Mouse (Mus musculus): ENCODE data around the gene Fuom. TPM values are rescaled to one million over a fixed set of nuclear protein-coding genes. Genes with fewer than 3 reads are reported as not detected.
"Not testable (repeated sequence)": the region's sequence is repeated elsewhere in the genome, so short reads cannot be mapped to it uniquely, and the experiment has no call there.

Fuom gene
- polyA plus RNA-seq (2016; fragmentation: Nextera tagmentation; extraction: Ambion mirVana): 11.5 and 12.1 TPM in 2 replicates

- 2% methylated on average over 30 of the region's 30 CpGs for WGBS
- Histone ChIP-seq H3K4me1 (peaks cover 19% of the 10 kb centered on the region), H3K36me3 (replicated peaks) (peaks cover 23% of the 10 kb centered on the region), H3K4me3 (peak within 1 kb of the TSS; percentile 58), H3K9me3 (no peaks in the 10 kb centered on the region), H3K27ac (peak within 1 kb of the TSS; percentile 70), H3K27me3 (ENCODE audit: poor library complexity, severe bottlenecking) (peaks cover 25% of the 10 kb centered on the region)
- DNase-seq (ENCODE audit: extremely low spot score, low spot score): peak; percentile 75
Observed at GRCm38 (mm10) chr7:140101993-140102860, at the start of gene Fuom. Fuom (minus strand) TSS chr7:140102441.

- 88% methylated on average over 4 of the region's 4 CpGs for WGBS
- H3K4me1 ChIP-seq: no peaks in the 10 kb centered on the region
- H3K4me3 ChIP-seq: no peak overlapping the region
- DNase-seq (ENCODE audit: extremely low spot score, low spot score): no peak
- H3K9me3 ChIP-seq: no peaks in the 10 kb centered on the region
- H3K27ac ChIP-seq: no peak overlapping the region
- H3K36me3 ChIP-seq (replicated peaks): peaks cover 9% of the 10 kb centered on the region
- H3K27me3 ChIP-seq (ENCODE audit: poor library complexity, severe bottlenecking): no peaks in the 10 kb centered on the region
Observed at GRCm38 (mm10) chr7:140144550-140144949, 42.3 kb upstream of the Fuom start.

- H3K27ac ChIP-seq: no peak overlapping the region
Observed at GRCm38 (mm10) chr7:140141350-140141749, 39.1 kb upstream of the Fuom start.

GRCm38 (mm10) chr7:140138021-140138310, 35.7 kb upstream of the Fuom start:
- peak overlapping the region; percentile 92 for H3K4me3 ChIP-seq
- H3K27me3 ChIP-seq (ENCODE audit: poor library complexity, severe bottlenecking): no peaks in the 10 kb centered on the region
- 2% methylated on average over 8 of the region's 8 CpGs for WGBS
- peaks cover 9% of the 10 kb centered on the region for H3K4me1 ChIP-seq
- peak overlapping the region; percentile 93 for H3K27ac ChIP-seq
- no peak for DNase-seq (ENCODE audit: extremely low spot score, low spot score)
- H3K36me3 ChIP-seq (replicated peaks): 0 out of 2 replicates have a peak, but pooled peaks cover 2% of the 10 kb centered on the region
- no peaks in the 10 kb centered on the region for H3K9me3 ChIP-seq

More at GRCm38 (mm10) chr7:140141350-140141749, 39.1 kb upstream of the Fuom start:
- 8% methylated on average over 14 of the region's 14 CpGs for WGBS
- Histone ChIP-seq H3K36me3 (replicated peaks) (peaks cover 2% of the 10 kb centered on the region; the same call in 1 of the 2 replicates), H3K9me3 (no peaks in the 10 kb centered on the region), H3K4me1 (peaks cover 9% of the 10 kb centered on the region), H3K4me3 (no peak overlapping the region), H3K27me3 (ENCODE audit: poor library complexity, severe bottlenecking) (no peaks in the 10 kb centered on the region)
- DNase-seq (ENCODE audit: extremely low spot score, low spot score): peak; percentile 46

GRCm38 (mm10) chr7:140137135-140138020, 35.1 kb upstream of the Fuom start, which contains the start of gene Mtg1:
Mtg1 (plus strand) TSS chr7:140137564.
- 2% methylated on average over 39 of the region's 39 CpGs for WGBS
- Histone ChIP-seq H3K9me3 (no peaks in the 10 kb centered on the region), H3K27ac (peak within 1 kb of the TSS; percentile 93), H3K4me1 (peaks cover 9% of the 10 kb centered on the region), H3K36me3 (replicated peaks) (0 out of 2 replicates have a peak, but pooled peaks cover 2% of the 10 kb centered on the region), H3K4me3 (peak within 1 kb of the TSS; percentile 92), H3K27me3 (ENCODE audit: poor library complexity, severe bottlenecking) (no peaks in the 10 kb centered on the region)
- peak; percentile 94 for DNase-seq (ENCODE audit: extremely low spot score, low spot score)

- Histone ChIP-seq H3K27me3 (ENCODE audit: poor library complexity, severe bottlenecking) (no peaks in the 10 kb centered on the region), H3K4me1 (peaks cover 9% of the 10 kb centered on the region), H3K27ac (no peak overlapping the region), H3K4me3 (no peak overlapping the region), H3K9me3 (no peaks in the 10 kb centered on the region), H3K36me3 (replicated peaks) (peaks cover 10% of the 10 kb centered on the region)
- DNase-seq (ENCODE audit: extremely low spot score, low spot score): no peak
- WGBS: 90% methylated on average over 5 of the region's 5 CpGs
Observed at GRCm38 (mm10) chr7:140135106-140135770, 33.0 kb upstream of the Fuom start.

GRCm38 (mm10) chr7:140134033-140134432, 31.8 kb upstream of the Fuom start:
- not testable (repeated sequence) for H3K4me3 ChIP-seq; H3K4me1 ChIP-seq; H3K27me3 ChIP-seq (ENCODE audit: poor library complexity, severe bottlenecking); DNase-seq (ENCODE audit: extremely low spot score, low spot score); H3K27ac ChIP-seq; H3K9me3 ChIP-seq
- 94% methylated on average over 7 of the region's 7 CpGs for WGBS
- peaks cover 20% of the 10 kb centered on the region for H3K36me3 ChIP-seq (replicated peaks)

- not testable (repeated sequence) for H3K27me3 ChIP-seq (ENCODE audit: poor library complexity, severe bottlenecking); H3K4me1 ChIP-seq; H3K27ac ChIP-seq; H3K9me3 ChIP-seq; DNase-seq (ENCODE audit: extremely low spot score, low spot score); H3K4me3 ChIP-seq
- H3K36me3 ChIP-seq (replicated peaks): peaks cover 20% of the 10 kb centered on the region
- 95% methylated on average over 7 of the region's 7 CpGs for WGBS
Observed at GRCm38 (mm10) chr7:140132184-140132583, 29.9 kb upstream of the Fuom start.

- Histone ChIP-seq H3K27me3 (ENCODE audit: poor library complexity, severe bottlenecking) (peaks cover 9% of the 10 kb centered on the region; the same call in 1 of the 2 replicates), H3K27ac (no peak overlapping the region), H3K9me3 (no peaks in the 10 kb centered on the region), H3K4me1 (peaks cover 20% of the 10 kb centered on the region), H3K36me3 (replicated peaks) (peaks cover 18% of the 10 kb centered on the region), H3K4me3 (no peak overlapping the region)
- DNase-seq (ENCODE audit: extremely low spot score, low spot score): no peak
- 85% methylated on average over 2 of the region's 2 CpGs for WGBS
Observed at GRCm38 (mm10) chr7:140127911-140128310, 25.7 kb upstream of the Fuom start.

GRCm38 (mm10) chr7:140126934-140127333, 24.7 kb upstream of the Fuom start:
- DNase-seq (ENCODE audit: extremely low spot score, low spot score): no peak
- 91% methylated on average over 3 of the region's 3 CpGs for WGBS
- H3K27ac ChIP-seq: no peak overlapping the region
- H3K36me3 ChIP-seq (replicated peaks): peaks cover 18% of the 10 kb centered on the region
- peaks cover 20% of the 10 kb centered on the region for H3K4me1 ChIP-seq
- no peaks in the 10 kb centered on the region for H3K9me3 ChIP-seq
- H3K4me3 ChIP-seq: peak overlapping the region; percentile 0; the same call in 1 of the 2 replicates
- H3K27me3 ChIP-seq (ENCODE audit: poor library complexity, severe bottlenecking): peaks cover 9% of the 10 kb centered on the region; the same call in 1 of the 2 replicates

- Histone ChIP-seq H3K9me3 (no peaks in the 10 kb centered on the region), H3K27ac (peak overlapping the region; percentile 91), H3K36me3 (replicated peaks) (peaks cover 15% of the 10 kb centered on the region), H3K4me1 (peaks cover 20% of the 10 kb centered on the region), H3K27me3 (ENCODE audit: poor library complexity, severe bottlenecking) (peaks cover 9% of the 10 kb centered on the region; the same call in 1 of the 2 replicates), H3K4me3 (peak overlapping the region; percentile 74)
- DNase-seq (ENCODE audit: extremely low spot score, low spot score): no peak
- 3% methylated on average over 5 of the region's 5 CpGs for WGBS
Observed at GRCm38 (mm10) chr7:140126022-140126350, 23.7 kb upstream of the Fuom start.

GRCm38 (mm10) chr7:140125278-140126021, 23.2 kb upstream of the Fuom start:
- H3K4me3 ChIP-seq: peak overlapping the region; percentile 74
- H3K27ac ChIP-seq: peak overlapping the region; percentile 91
- peaks cover 20% of the 10 kb centered on the region for H3K4me1 ChIP-seq
- peaks cover 13% of the 10 kb centered on the region for H3K36me3 ChIP-seq (replicated peaks)
- 2% methylated on average over 40 of the region's 40 CpGs for WGBS
- peaks cover 9% of the 10 kb centered on the region; the same call in 1 of the 2 replicates for H3K27me3 ChIP-seq (ENCODE audit: poor library complexity, severe bottlenecking)
- DNase-seq (ENCODE audit: extremely low spot score, low spot score): peak; percentile 96
- H3K9me3 ChIP-seq: no peaks in the 10 kb centered on the region

Measured in forebrain, embryonic 10.5 days (tissue).